Mouse (Mus musculus): ENCODE data around the gene Slc15a5. TPM values are rescaled to one million over a fixed set of nuclear protein-coding genes. Genes with fewer than 3 reads are reported as not detected.

The Slc15a5 gene
- polyA plus RNA-seq, 1 experiment from 2014 or later: not detected

DNA sequence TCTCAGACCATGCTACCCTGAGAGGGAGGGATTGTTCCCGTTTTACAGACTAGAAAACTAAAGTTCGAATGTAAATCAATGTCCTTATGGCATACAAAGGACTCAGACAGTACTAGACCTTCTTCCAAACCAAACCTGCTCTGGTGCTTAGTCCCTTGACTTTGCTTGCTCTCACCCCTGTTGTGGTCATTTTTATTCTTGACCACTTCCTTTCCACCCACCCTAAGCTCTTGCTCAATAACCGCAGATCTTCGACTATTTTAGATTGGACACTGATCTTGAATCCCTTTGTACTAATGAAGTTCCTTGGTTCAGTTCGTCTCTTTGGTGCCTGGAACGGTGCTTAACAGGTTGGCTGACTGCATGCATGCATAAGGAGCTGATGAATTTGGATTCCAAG lies 94.5 kb downstream of the Slc15a5 start:
- Histone ChIP-seq H3K4me2 (ENCODE audit: low read depth, low read length) (no peak overlapping the region), H3K36me3 (ENCODE audit: control insufficient read depth, insufficient read depth, low read length) (no peaks in the 10 kb centered on the region), H3K27ac (ENCODE audit: low read depth, low read length) (no peak overlapping the region), H3K4me1 (ENCODE audit: control insufficient read depth, insufficient read depth, low read length) (0 out of 2 replicates have a peak, but pooled peaks cover 3% of the 10 kb centered on the region), H3K4me3 (ENCODE audit: low read depth, low read length) (no peak overlapping the region), H3K9ac (replicated peaks; ENCODE audit: low read depth, low read length) (no peak overlapping the region), H3K9me3 (ENCODE audit: control insufficient read depth, low read length) (no peaks in the 10 kb centered on the region), H3K27me3 (ENCODE audit: control insufficient read depth, insufficient read depth, low read length) (no peaks in the 10 kb centered on the region)
- ATAC-seq (ENCODE audit: low read depth): no peak
- 94% methylated on average over 6 of the region's 6 CpGs for WGBS

DNA sequence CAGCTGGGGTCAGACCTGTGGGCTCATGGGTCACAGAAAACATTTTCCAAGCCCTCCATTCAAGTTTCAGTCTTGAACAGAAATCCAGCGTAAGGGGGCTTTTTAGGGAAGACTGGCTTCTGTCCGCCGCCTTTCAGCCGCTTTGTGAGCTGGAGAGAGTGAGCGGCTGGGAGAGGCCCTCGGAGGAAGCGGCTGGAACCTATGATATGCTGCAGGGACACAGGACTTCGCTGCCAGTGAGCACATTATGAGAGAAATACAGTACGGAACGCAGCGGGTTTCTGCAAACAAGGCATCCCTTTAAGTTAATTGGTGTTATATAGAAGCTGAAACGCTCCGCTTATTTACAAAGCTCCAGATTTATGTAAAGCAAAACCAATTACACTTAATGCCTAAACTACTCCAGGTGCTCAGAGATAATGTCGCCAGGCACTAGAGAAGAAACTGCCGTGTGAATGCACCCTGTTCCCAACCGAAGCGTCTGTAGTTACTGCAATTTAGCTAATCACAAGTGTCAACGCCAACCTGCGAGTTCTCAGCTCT lies 97.5 kb downstream of the Slc15a5 start:
- Histone ChIP-seq H3K4me3 (ENCODE audit: low read depth, low read length) (no peak overlapping the region), H3K4me2 (ENCODE audit: low read depth, low read length) (no peak overlapping the region), H3K9me3 (ENCODE audit: control insufficient read depth, low read length) (no peaks in the 10 kb centered on the region), H3K27ac (ENCODE audit: low read depth, low read length) (no peak overlapping the region), H3K27me3 (ENCODE audit: control insufficient read depth, insufficient read depth, low read length) (no peaks in the 10 kb centered on the region), H3K36me3 (ENCODE audit: control insufficient read depth, insufficient read depth, low read length) (no peaks in the 10 kb centered on the region), H3K9ac (replicated peaks; ENCODE audit: low read depth, low read length) (no peak overlapping the region), H3K4me1 (ENCODE audit: control insufficient read depth, insufficient read depth, low read length) (0 out of 2 replicates have a peak, but pooled peaks cover 4% of the 10 kb centered on the region)
- ATAC-seq (ENCODE audit: low read depth): no peak; the same call in 1 of the 2 replicates
- WGBS: 56% methylated on average over 19 of the region's 19 CpGs

DNA sequence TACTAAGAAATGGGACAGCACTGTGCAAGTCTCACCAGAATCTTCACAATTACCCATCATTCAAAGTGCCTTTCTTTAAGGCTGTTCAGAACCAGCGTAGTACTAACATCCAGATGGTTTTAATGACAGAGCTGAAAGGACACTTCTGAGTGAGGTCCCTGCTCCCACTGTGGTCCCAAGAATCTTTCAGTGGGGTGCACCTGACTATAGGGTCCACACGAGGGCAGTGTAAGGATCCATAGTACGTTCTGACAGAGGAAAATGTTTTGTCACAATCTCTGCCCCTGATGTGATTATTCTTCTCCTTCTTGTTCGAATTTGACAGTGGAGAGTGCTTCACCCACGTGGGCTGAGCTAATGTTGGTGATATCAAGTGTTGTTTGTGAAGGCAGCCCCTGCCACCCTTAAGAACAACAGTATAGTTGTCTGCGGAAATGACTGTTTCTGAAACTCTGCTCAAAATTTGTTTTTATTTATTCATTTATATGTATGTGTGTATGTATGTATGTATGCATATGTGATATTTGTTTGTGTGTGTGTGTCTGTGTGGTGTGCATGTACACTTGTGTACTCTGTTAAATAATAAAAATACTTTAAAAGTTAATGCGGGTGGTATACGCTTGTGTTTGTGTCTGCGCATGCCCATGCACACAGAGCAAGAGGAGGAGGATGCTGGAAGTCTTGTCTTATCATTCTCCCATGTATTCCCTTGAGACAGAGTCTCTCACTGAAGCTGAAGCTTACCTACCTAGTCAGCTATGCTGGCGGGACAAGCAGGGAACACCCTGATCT lies 98.6 kb downstream of the Slc15a5 start:
- H3K4me3 ChIP-seq (ENCODE audit: low read depth, low read length): no peak overlapping the region
- ATAC-seq (ENCODE audit: low read depth): no peak
- no peaks in the 10 kb centered on the region for H3K27me3 ChIP-seq (ENCODE audit: control insufficient read depth, insufficient read depth, low read length)
- H3K36me3 ChIP-seq (ENCODE audit: control insufficient read depth, insufficient read depth, low read length): no peaks in the 10 kb centered on the region
- 78% methylated on average over 10 of the region's 10 CpGs for WGBS
- H3K9ac ChIP-seq (replicated peaks; ENCODE audit: low read depth, low read length): no peak overlapping the region
- H3K9me3 ChIP-seq (ENCODE audit: control insufficient read depth, low read length): no peaks in the 10 kb centered on the region
- H3K4me2 ChIP-seq (ENCODE audit: low read depth, low read length): no peak overlapping the region
- 0 out of 2 replicates have a peak, but pooled peaks cover 4% of the 10 kb centered on the region for H3K4me1 ChIP-seq (ENCODE audit: control insufficient read depth, insufficient read depth, low read length)
- H3K27ac ChIP-seq (ENCODE audit: low read depth, low read length): no peak overlapping the region

- WGBS: 49% methylated on average over 8 of the region's 8 CpGs
- no peak overlapping the region for H3K4me2 ChIP-seq (ENCODE audit: low read depth, low read length)
- ATAC-seq (ENCODE audit: low read depth): peak; percentile 50
Measured at GRCm38 (mm10) chr6:137980413-137980812, 99.3 kb downstream of the Slc15a5 start.

DNA sequence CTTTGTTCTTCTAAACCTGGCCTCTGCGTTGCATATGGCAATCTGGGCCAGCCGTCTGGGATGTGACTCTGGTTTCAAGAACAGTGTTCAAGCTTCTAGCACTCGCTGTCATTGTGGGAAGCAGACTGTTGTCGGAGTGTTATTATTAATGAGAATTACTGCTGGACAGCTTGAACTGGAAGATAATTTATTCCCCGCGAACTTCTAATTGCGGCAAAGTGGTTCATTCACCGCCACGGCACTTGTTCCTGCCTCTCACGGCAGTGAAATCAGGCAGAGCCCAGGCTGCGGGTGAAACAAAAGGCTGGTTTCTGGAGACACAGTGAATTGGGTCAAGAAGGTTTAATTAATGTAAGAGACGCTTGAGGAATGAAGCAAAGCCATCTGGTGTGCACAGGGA lies 99.9 kb downstream of the Slc15a5 start:
- 38% methylated on average over 12 of the region's 12 CpGs for WGBS

More at GRCm38 (mm10) chr6:137980413-137980812, 99.3 kb downstream of the Slc15a5 start:
- Histone ChIP-seq H3K27me3 (ENCODE audit: control insufficient read depth, insufficient read depth, low read length) (no peaks in the 10 kb centered on the region), H3K36me3 (ENCODE audit: control insufficient read depth, insufficient read depth, low read length) (no peaks in the 10 kb centered on the region), H3K4me3 (ENCODE audit: low read depth, low read length) (no peak overlapping the region), H3K9me3 (ENCODE audit: control insufficient read depth, low read length) (no peaks in the 10 kb centered on the region), H3K9ac (replicated peaks; ENCODE audit: low read depth, low read length) (no peak overlapping the region), H3K4me1 (ENCODE audit: control insufficient read depth, insufficient read depth, low read length) (0 out of 2 replicates have a peak, but pooled peaks cover 4% of the 10 kb centered on the region), H3K27ac (ENCODE audit: low read depth, low read length) (no peak overlapping the region)

GRCm38 (mm10) chr6:137976021-137976420 lies 103.7 kb downstream of the Slc15a5 start:
- Histone ChIP-seq H3K9ac (replicated peaks; ENCODE audit: low read depth, low read length) (no peak overlapping the region), H3K4me3 (ENCODE audit: low read depth, low read length) (no peak overlapping the region), H3K36me3 (ENCODE audit: control insufficient read depth, insufficient read depth, low read length) (no peaks in the 10 kb centered on the region), H3K27me3 (ENCODE audit: control insufficient read depth, insufficient read depth, low read length) (no peaks in the 10 kb centered on the region), H3K9me3 (ENCODE audit: control insufficient read depth, low read length) (peaks cover 4% of the 10 kb centered on the region; the same call in 1 of the 2 replicates), H3K4me2 (ENCODE audit: low read depth, low read length) (no peak overlapping the region), H3K4me1 (ENCODE audit: control insufficient read depth, insufficient read depth, low read length) (0 out of 2 replicates have a peak, but pooled peaks cover 4% of the 10 kb centered on the region), H3K27ac (ENCODE audit: low read depth, low read length) (no peak overlapping the region)
- ATAC-seq (ENCODE audit: low read depth): no peak
- WGBS: 79% methylated on average over 3 of the region's 3 CpGs

More for the DNA sequence above, 99.9 kb downstream of the Slc15a5 start:
- Histone ChIP-seq H3K4me3 (ENCODE audit: low read depth, low read length) (no peak overlapping the region), H3K9ac (replicated peaks; ENCODE audit: low read depth, low read length) (no peak overlapping the region), H3K36me3 (ENCODE audit: control insufficient read depth, insufficient read depth, low read length) (no peaks in the 10 kb centered on the region), H3K27ac (ENCODE audit: low read depth, low read length) (no peak overlapping the region), H3K4me2 (ENCODE audit: low read depth, low read length) (no peak overlapping the region), H3K9me3 (ENCODE audit: control insufficient read depth, low read length) (peaks cover 4% of the 10 kb centered on the region; the same call in 1 of the 2 replicates), H3K4me1 (ENCODE audit: control insufficient read depth, insufficient read depth, low read length) (0 out of 2 replicates have a peak, but pooled peaks cover 4% of the 10 kb centered on the region), H3K27me3 (ENCODE audit: control insufficient read depth, insufficient read depth, low read length) (no peaks in the 10 kb centered on the region)
- peak; percentile 38; the same call in 1 of the 2 replicates for ATAC-seq (ENCODE audit: low read depth)

DNA sequence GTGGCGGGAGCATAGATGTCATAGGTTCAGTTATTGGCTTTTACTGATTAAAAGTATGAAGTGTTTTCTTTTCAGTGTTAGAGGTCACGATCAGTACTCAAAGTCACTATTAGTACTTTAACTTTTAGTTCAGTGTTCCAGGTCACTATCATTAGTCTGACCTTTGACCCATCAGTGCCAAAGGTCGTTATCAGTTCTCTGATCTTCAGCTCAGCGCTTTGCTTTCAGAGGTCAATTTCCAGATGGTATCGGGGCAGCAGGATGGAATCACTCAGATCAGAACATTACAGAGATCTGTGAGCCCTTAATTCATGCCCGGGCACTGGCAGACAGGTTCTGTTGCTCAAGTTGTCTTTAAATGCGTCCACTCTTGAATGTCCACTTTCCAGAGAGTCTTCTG lies 116.0 kb downstream of the Slc15a5 start:
- H3K4me1 ChIP-seq (ENCODE audit: control insufficient read depth, insufficient read depth, low read length): no peaks in the 10 kb centered on the region
- 84% methylated on average over 7 of the region's 7 CpGs for WGBS
- H3K27me3 ChIP-seq (ENCODE audit: control insufficient read depth, insufficient read depth, low read length): no peaks in the 10 kb centered on the region
- no peak for ATAC-seq (ENCODE audit: low read depth)
- no peaks in the 10 kb centered on the region for H3K9me3 ChIP-seq (ENCODE audit: control insufficient read depth, low read length)
- no peaks in the 10 kb centered on the region for H3K36me3 ChIP-seq (ENCODE audit: control insufficient read depth, insufficient read depth, low read length)
- no peak overlapping the region for H3K27ac ChIP-seq (ENCODE audit: low read depth, low read length)
- no peak overlapping the region for H3K4me2 ChIP-seq (ENCODE audit: low read depth, low read length)
- H3K4me3 ChIP-seq (ENCODE audit: low read depth, low read length): no peak overlapping the region
- no peak overlapping the region for H3K9ac ChIP-seq (replicated peaks; ENCODE audit: low read depth, low read length)

- no peak for ATAC-seq (ENCODE audit: low read depth)
- no peaks in the 10 kb centered on the region for H3K4me1 ChIP-seq (ENCODE audit: control insufficient read depth, insufficient read depth, low read length)
- no peaks in the 10 kb centered on the region for H3K27me3 ChIP-seq (ENCODE audit: control insufficient read depth, insufficient read depth, low read length)
- no peak overlapping the region for H3K4me2 ChIP-seq (ENCODE audit: low read depth, low read length)
- no peaks in the 10 kb centered on the region for H3K9me3 ChIP-seq (ENCODE audit: control insufficient read depth, low read length)
- 80% methylated on average over 4 of the region's 4 CpGs for WGBS
- H3K27ac ChIP-seq (ENCODE audit: low read depth, low read length): no peak overlapping the region
- no peak overlapping the region for H3K9ac ChIP-seq (replicated peaks; ENCODE audit: low read depth, low read length)
- H3K4me3 ChIP-seq (ENCODE audit: low read depth, low read length): no peak overlapping the region
- H3K36me3 ChIP-seq (ENCODE audit: control insufficient read depth, insufficient read depth, low read length): no peaks in the 10 kb centered on the region
Measured at GRCm38 (mm10) chr6:137962836-137963235, 116.9 kb downstream of the Slc15a5 start.
